Mouse (Mus musculus) liver, embryonic 14.5 days (tissue): Measurements from ENCODE around the gene Zbtb44. TPM values are rescaled to one million over a fixed set of nuclear protein-coding genes. Genes with fewer than 3 reads are reported as not detected.

ENCODE experiments used
- ATAC-seq: fragments of 200-750 bp; cut with Nextera tagmentation; 2 replicates; pipeline ENCODE4 v1.8.0; 2017; ENCODE audit warnings: moderate number of reproducible peaks, mild to moderate bottlenecking, moderate library complexity; ENCODE audit not compliant: insufficient read depth
- DNase-seq, 3 experiments: peaks; one replicate each; pipeline ENCODE4 v3.0.0-alpha.2; 2012 to 2013; ENCODE audit warnings: low read depth in 3 of 3, low spot score in 3 of 3
- H3K27ac ChIP-seq: fragments of 300-500 bp; sonication (generic); 2 replicates; pipeline ENCODE4 v1.5.1; 2014; ENCODE audit warnings: moderate library complexity, mild to moderate bottlenecking, control low read depth, inconsistent platforms
- H3K27me3 ChIP-seq: fragments of 300-500 bp; sonication (generic); 2 replicates; pipeline ENCODE4 v1.6.1; 2014; ENCODE audit warnings: mild to moderate bottlenecking, low read length, moderate library complexity; ENCODE audit not compliant: control insufficient read depth, insufficient read depth
- H3K36me3 ChIP-seq: fragments of 300-500 bp; sonication (generic); replicated peaks from 2 replicates; pipeline ENCODE4 v1.6.1; 2014; ENCODE audit warnings: low read depth; ENCODE audit not compliant: control insufficient read depth, insufficient read depth
- H3K4me1 ChIP-seq, 2 experiments: fragments of 200-500 bp in 1 of 2; fragments of 300-500 bp in 1 of 2; sonication (generic) in 1 of 2; replicated peaks; 2 replicates each; pipeline ENCODE4 v1.6.1; 2012 to 2014; ENCODE audit warnings: antibody characterized with exemption in 1 of 2, inconsistent platforms in 1 of 2, low read length in 1 of 2; ENCODE audit not compliant: control insufficient read depth in 2 of 2, insufficient read depth in 2 of 2
- H3K4me2 ChIP-seq: fragments of 300-500 bp; sonication (generic); 2 replicates; pipeline ENCODE4 v1.6.1; 2014; ENCODE audit warnings: low read depth, mild to moderate bottlenecking, control low read depth, moderate library complexity
- H3K4me3 ChIP-seq, 2 experiments: fragments of 200-500 bp in 1 of 2; fragments of 300-500 bp in 1 of 2; sonication (generic) in 1 of 2; 2 replicates each; pipeline ENCODE4 v1.5.1; 2012 to 2014; ENCODE audit warnings: low read depth in 2 of 2, low read length in 2 of 2, mild to moderate bottlenecking in 2 of 2, control low read depth in 1 of 2, inconsistent platforms in 1 of 2, moderate library complexity in 1 of 2; ENCODE audit not compliant: insufficient read depth in 1 of 2
- H3K9ac ChIP-seq: fragments of 300-500 bp; sonication (generic); replicated peaks from 2 replicates; pipeline ENCODE4 v1.6.1; 2014; ENCODE audit warnings: mild to moderate bottlenecking, control low read depth, moderate library complexity
- H3K9me3 ChIP-seq: fragments of 300-500 bp; sonication (generic); 2 replicates; pipeline ENCODE4 v1.6.1; 2016; ENCODE audit warnings: low read length, mixed read lengths; ENCODE audit not compliant: control insufficient read depth
- CTCF ChIP-seq: IDR thresholded peaks from 2 replicates; pipeline ENCODE4 v1.5.1; 2016; ENCODE audit warnings: antibody characterized with exemption, low read depth, control low read depth
- EP300 ChIP-seq: IDR thresholded peaks from 2 replicates; pipeline ENCODE4 v1.6.1; 2016; ENCODE audit warnings: antibody characterized with exemption, low read depth
- WGBS: fragments of 180-500 bp; shearing (Covaris S2); extraction: QIAGEN DNeasy Blood & Tissue Kit; methylation state at CpG from one replicate; pipeline ENCODE4 v1.1.7; 2014; ENCODE audit not compliant: insufficient replicate concordance; 5-methylcytosine and 5-hydroxymethylcytosine counted together
- polyA plus RNA-seq, 2 experiments: library from polyadenylated mRNA; depleted of rRNA in 1 of 2; stranded (reverse) in 1 of 2; unstranded in 1 of 2; fragments of >200 nt; fragmentation: Nextera tagmentation in 1 of 2; extraction: Ambion mirVana in 1 of 2; gene quantifications; 2 replicates each; pipeline versions ENCODE4 v1.2.1 to v1.2.3; 2012 to 2014

The Zbtb44 gene
- polyA plus RNA-seq, 2 experiments: 4.0 to 6.3 TPM

DNA sequence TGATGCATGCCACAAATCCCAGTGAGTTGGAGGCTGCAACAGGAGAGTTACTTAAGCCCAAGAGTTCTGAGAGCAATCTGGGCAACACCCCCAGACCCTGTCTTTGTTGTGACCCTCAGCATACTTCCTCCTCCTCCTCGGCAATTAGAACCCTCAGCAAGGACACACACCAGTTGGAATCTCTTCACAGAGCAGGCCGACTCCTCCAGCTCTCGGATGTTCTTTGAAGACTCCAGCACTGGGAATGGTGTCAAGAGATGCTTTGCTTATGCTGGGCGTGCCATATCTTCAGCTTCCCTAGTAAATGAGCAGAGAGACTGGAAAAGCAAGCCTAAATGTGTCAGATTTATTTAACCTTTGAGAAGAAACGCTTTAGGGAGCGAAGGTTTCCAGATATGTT, 50.3 kb downstream of the Zbtb44 start:
- H3K36me3 ChIP-seq: no peaks in the 10 kb centered on the region
- ATAC-seq (no peak), DNase-seq (no peak)
- 69% methylated on average over 6 of the region's 6 CpGs for WGBS
- H3K4me3 ChIP-seq: no peak overlapping the region
- no peaks in the 10 kb centered on the region for H3K9me3 ChIP-seq
- H3K9ac ChIP-seq: no peak overlapping the region
- H3K27ac ChIP-seq: no peak overlapping the region
- H3K27me3 ChIP-seq: no peaks in the 10 kb centered on the region
- 0 out of 4 replicates have a peak, but pooled peaks cover 0 to 3% of the 10 kb centered on the region in 2 experiments for H3K4me1 ChIP-seq
- no peak overlapping the region for H3K4me2 ChIP-seq
- TF ChIP-seq EP300 (no peak), CTCF (no peak)

DNA sequence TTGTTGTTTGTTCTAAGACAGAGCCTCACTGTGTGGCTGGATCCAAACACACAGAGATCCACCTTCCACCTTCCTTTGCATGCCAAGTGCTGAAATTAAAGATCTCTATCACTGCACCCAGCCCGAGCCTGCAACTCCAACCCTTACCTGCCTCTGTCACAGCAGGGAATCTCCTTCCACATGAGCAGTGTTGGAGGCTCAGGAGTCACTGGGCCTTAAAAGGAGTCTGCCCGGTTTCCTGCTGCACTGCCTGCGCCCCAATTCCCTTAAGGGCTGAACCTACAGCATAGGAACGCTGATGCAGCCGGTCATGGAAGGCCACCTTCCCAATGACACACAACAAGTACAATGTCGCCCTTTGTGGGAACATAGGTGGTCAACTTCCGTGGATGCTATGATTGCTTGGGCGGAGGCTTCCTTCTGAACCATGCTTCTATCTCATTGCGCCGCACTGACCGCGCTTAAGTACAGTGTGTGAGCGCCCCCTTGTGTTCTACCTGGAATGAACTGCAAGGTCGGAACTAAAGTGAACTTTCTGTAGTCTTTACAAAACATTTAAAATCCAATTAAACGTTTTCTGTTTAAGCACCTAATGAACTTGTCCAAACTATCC, 51.7 kb downstream of the Zbtb44 start:
- ATAC-seq (no peak), DNase-seq (peak; percentile 38 to 44 (median 41))
- 12% methylated on average over 15 of the region's 15 CpGs for WGBS

GRCm38 (mm10) chr9:31082771-31083170, 52.3 kb downstream of the Zbtb44 start:
- H3K27me3 ChIP-seq: no peaks in the 10 kb centered on the region
- H3K9ac ChIP-seq: no peak overlapping the region
- H3K27ac ChIP-seq: no peak overlapping the region
- 0 out of 4 replicates have a peak, but pooled peaks cover 0 to 3% of the 10 kb centered on the region in 2 experiments for H3K4me1 ChIP-seq
- no peak for ATAC-seq
- DNase-seq: no peak
- H3K36me3 ChIP-seq: no peaks in the 10 kb centered on the region
- 65% methylated on average over 6 of the region's 6 CpGs for WGBS
- H3K4me2 ChIP-seq: no peak overlapping the region
- H3K9me3 ChIP-seq: no peaks in the 10 kb centered on the region
- H3K4me3 ChIP-seq: no peak overlapping the region
- TF ChIP-seq EP300 (no peak), CTCF (no peak)

More for the DNA sequence above, 51.7 kb downstream of the Zbtb44 start:
- TF ChIP-seq EP300 (no peak), CTCF (peak; percentile 88)
- no peaks in the 10 kb centered on the region for H3K9me3 ChIP-seq
- H3K4me2 ChIP-seq: no peak overlapping the region
- no peak overlapping the region for H3K4me3 ChIP-seq
- H3K27ac ChIP-seq: no peak overlapping the region
- H3K9ac ChIP-seq: no peak overlapping the region
- H3K36me3 ChIP-seq: no peaks in the 10 kb centered on the region
- H3K27me3 ChIP-seq: no peaks in the 10 kb centered on the region
- 0 out of 4 replicates have a peak, but pooled peaks cover 0 to 3% of the 10 kb centered on the region in 2 experiments for H3K4me1 ChIP-seq

DNA sequence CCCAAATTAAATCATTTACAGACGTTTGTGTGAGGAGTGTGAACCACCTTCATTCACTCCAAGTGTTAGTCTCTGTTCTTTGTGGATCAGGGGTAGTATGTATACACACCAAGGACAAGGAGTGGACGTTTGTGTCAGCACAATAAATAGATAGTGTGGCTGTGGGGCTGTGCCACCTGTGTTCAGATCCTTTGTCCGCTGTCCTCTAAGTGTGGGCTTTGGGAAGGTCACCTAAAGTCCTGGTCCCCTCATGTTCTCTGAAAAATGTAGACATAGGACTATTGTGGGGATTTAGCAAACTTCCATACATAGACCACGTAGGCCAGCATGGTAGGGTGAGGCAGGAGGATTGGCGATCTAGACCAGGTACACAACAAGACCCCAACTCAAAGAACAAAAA, 55.1 kb downstream of the Zbtb44 start:
- ATAC-seq: no peak
- Histone ChIP-seq H3K4me3 (no peak overlapping the region), H3K9ac (no peak overlapping the region), H3K27ac (no peak overlapping the region), H3K36me3 (no peaks in the 10 kb centered on the region), H3K27me3 (no peaks in the 10 kb centered on the region), H3K4me2 (no peak overlapping the region), H3K4me1 (0 out of 4 replicates have a peak, but pooled peaks cover 0 to 3% of the 10 kb centered on the region in 2 experiments), H3K9me3 (no peaks in the 10 kb centered on the region)
- TF ChIP-seq EP300 (no peak), CTCF (no peak)
- 49% methylated on average over 5 of the region's 5 CpGs for WGBS
- DNase-seq: no peak

DNA sequence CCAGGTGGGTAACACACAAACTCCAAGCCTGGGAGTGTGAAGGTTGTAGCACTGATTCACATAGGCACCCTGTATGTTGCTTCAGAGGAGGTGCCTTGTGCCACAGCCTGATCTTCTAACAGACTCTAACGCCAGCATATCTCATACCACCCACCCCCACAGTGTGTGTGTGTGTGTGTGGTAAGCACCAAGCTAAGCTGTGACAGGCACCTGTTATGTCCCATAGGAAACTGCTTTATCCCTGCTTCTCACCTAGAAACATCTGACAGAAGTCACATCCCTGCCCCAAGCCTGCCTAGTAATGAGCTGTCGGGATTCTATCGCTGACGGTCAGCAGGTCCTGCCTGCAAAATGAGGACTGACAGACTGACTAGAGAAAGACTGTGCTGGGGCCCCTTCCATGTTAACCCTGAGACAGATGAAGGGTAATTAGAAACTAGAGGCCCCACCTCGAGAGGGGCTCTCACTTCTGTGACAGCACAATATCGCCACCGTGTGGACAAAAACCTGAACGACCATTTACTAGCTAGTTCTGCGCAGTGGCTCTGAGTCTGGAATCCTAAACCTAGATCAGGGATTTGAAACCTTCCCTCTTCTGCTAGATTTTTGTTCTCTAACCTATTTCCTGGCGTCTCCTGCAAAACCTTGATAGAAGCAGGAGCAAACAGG, 55.8 kb downstream of the Zbtb44 start:
- 0 out of 4 replicates have a peak, but pooled peaks cover 0 to 3% of the 10 kb centered on the region in 2 experiments for H3K4me1 ChIP-seq
- WGBS: 21% methylated on average over 10 of the region's 10 CpGs
- H3K27me3 ChIP-seq: no peaks in the 10 kb centered on the region
- H3K36me3 ChIP-seq: no peaks in the 10 kb centered on the region
- DNase-seq: peak; percentile 22 to 31 (median 30)
- no peak for ATAC-seq
- H3K27ac ChIP-seq: no peak overlapping the region
- TF ChIP-seq CTCF (peak; percentile 84), EP300 (no peak)
- no peaks in the 10 kb centered on the region for H3K9me3 ChIP-seq
- no peak overlapping the region for H3K4me2 ChIP-seq
- H3K4me3 ChIP-seq: no peak overlapping the region
- H3K9ac ChIP-seq: no peak overlapping the region
